Mouse (Mus musculus) lung, embryonic 16.5 days (tissue): ENCODE data around the gene Fktn. TPM values are rescaled to one million over a fixed set of nuclear protein-coding genes. Genes with fewer than 3 reads are reported as not detected.
A peak's percentile ranks its signal among the peaks of the same experiment; 100 is the strongest.
"Not testable (repeated sequence)": the region's sequence is repeated elsewhere in the genome, so short reads cannot be mapped to it uniquely, and the experiment has no call there.

Experiments used
- ATAC-seq: fragments of 200-750 bp; cut with Nextera tagmentation; 2 replicates; pipeline ENCODE4 v1.8.0; 2017; ENCODE audit warnings: low read depth, mild to moderate bottlenecking, moderate library complexity
- H3K27ac ChIP-seq: fragments of 300-500 bp; sonication (generic); 2 replicates; pipeline ENCODE4 v1.5.1; 2014; ENCODE audit warnings: mild to moderate bottlenecking, control low read depth, low read length
- H3K27me3 ChIP-seq: fragments of 300-500 bp; sonication (generic); 2 replicates; pipeline ENCODE4 v1.6.1; 2014; ENCODE audit warnings: low read depth, low read length, mixed read lengths; ENCODE audit not compliant: control insufficient read depth, insufficient read depth
- H3K36me3 ChIP-seq: fragments of 300-500 bp; sonication (generic); 2 replicates; pipeline ENCODE4 v1.6.1; 2014; ENCODE audit warnings: low read length; ENCODE audit not compliant: control insufficient read depth, insufficient read depth
- H3K4me1 ChIP-seq: fragments of 300-500 bp; sonication (generic); replicated peaks from 2 replicates; pipeline ENCODE4 v1.6.1; 2014; ENCODE audit warnings: low read length, mixed read lengths; ENCODE audit not compliant: control insufficient read depth, insufficient read depth
- H3K4me2 ChIP-seq: fragments of 300-500 bp; sonication (generic); 2 replicates; pipeline ENCODE4 v1.6.1; 2014; ENCODE audit warnings: low read depth, low read length, control low read depth
- H3K4me3 ChIP-seq: fragments of 300-500 bp; sonication (generic); 2 replicates; pipeline ENCODE4 v1.5.1; 2014; ENCODE audit warnings: mild to moderate bottlenecking, low read length, control low read depth
- H3K9ac ChIP-seq: fragments of 300-500 bp; sonication (generic); 2 replicates; pipeline ENCODE4 v1.6.1; 2014; ENCODE audit warnings: low read length, control low read depth
- H3K9me3 ChIP-seq: fragments of 300-500 bp; sonication (generic); 2 replicates; pipeline ENCODE4 v1.6.1; 2016; ENCODE audit warnings: low read length; ENCODE audit not compliant: control insufficient read depth
- WGBS: fragments of 180-500 bp; shearing (Covaris S2); extraction: QIAGEN DNeasy Blood & Tissue Kit; methylation state at CpG from one replicate; pipeline ENCODE4 v1.1.7; 2014; 5-methylcytosine and 5-hydroxymethylcytosine counted together
- polyA plus RNA-seq: library from polyadenylated mRNA; unstranded; fragments of >200 nt; fragmentation: Nextera tagmentation; extraction: Ambion mirVana; gene quantifications from 2 replicates; pipeline ENCODE4 v1.2.1, GENCODE M21; 2015

The Fktn gene
- polyA plus RNA-seq, 1 experiment from 2014 or later = 17.1 TPM

- WGBS = 63% methylated on average over 5 of the region's 5 CpGs
- H3K9me3 ChIP-seq = no peaks in the 10 kb centered on the region
- no peak overlapping the region for H3K4me2 ChIP-seq
- no peak overlapping the region for H3K27ac ChIP-seq
- no peaks in the 10 kb centered on the region for H3K27me3 ChIP-seq
- H3K4me3 ChIP-seq = no peak overlapping the region
- no peak overlapping the region for H3K9ac ChIP-seq
- no peaks in the 10 kb centered on the region for H3K4me1 ChIP-seq
- no peaks in the 10 kb centered on the region for H3K36me3 ChIP-seq
- no peak for ATAC-seq
Measured at GRCm38 (mm10) chr4:53786851-53787250, 73.1 kb downstream of the Fktn start.

- H3K9ac ChIP-seq = no peak overlapping the region
- 31% methylated on average over 4 of the region's 4 CpGs for WGBS
- H3K4me3 ChIP-seq = no peak overlapping the region
- no peaks in the 10 kb centered on the region for H3K27me3 ChIP-seq
- no peaks in the 10 kb centered on the region for H3K9me3 ChIP-seq
- no peak overlapping the region for H3K4me2 ChIP-seq
- no peaks in the 10 kb centered on the region for H3K4me1 ChIP-seq
- no peak for ATAC-seq
- H3K36me3 ChIP-seq = no peaks in the 10 kb centered on the region
- no peak overlapping the region for H3K27ac ChIP-seq
Measured at GRCm38 (mm10) chr4:53789346-53789745, 75.5 kb downstream of the Fktn start.

GRCm38 (mm10) chr4:53794257-53794966 lies 80.6 kb downstream of the Fktn start:
- Histone ChIP-seq H3K4me1 (peaks cover 6% of the 10 kb centered on the region), H3K9me3 (no peaks in the 10 kb centered on the region), H3K4me2 (no peak overlapping the region), H3K36me3 (no peaks in the 10 kb centered on the region), H3K9ac (no peak overlapping the region), H3K27ac (no peak overlapping the region), H3K4me3 (no peak overlapping the region), H3K27me3 (no peaks in the 10 kb centered on the region)
- no peak for ATAC-seq
- WGBS = 84% methylated on average over 5 of the region's 5 CpGs

GRCm38 (mm10) chr4:53795086-53795485 lies 81.3 kb downstream of the Fktn start:
- 66% methylated on average over 2 of the region's 2 CpGs for WGBS

DNA sequence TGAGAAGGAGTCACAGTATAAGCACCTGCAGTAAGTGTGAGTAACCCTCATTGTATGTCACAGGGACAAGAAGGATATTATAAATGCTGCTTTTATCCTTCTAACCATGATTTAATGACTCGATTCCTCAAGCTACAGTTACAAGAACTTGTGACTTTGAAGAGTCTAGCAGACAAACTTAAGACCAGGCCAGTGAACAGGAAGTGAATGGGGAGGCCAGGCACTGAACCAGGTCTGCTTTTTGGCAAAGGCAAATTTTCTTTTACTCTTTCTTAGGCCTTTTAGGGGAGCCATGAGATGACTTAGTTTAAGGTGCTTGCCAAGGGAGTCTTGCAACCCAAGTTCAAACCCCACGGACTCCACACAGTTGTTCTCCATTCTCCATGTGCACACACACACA lies 81.9 kb downstream of the Fktn start:
- no peaks in the 10 kb centered on the region for H3K36me3 ChIP-seq
- no peaks in the 10 kb centered on the region for H3K9me3 ChIP-seq
- ATAC-seq = no peak
- WGBS = 76% methylated on average over 2 of the region's 2 CpGs
- H3K4me1 ChIP-seq = peaks cover 9% of the 10 kb centered on the region
- no peak overlapping the region for H3K4me2 ChIP-seq
- no peaks in the 10 kb centered on the region for H3K27me3 ChIP-seq
- no peak overlapping the region for H3K27ac ChIP-seq
- no peak overlapping the region for H3K9ac ChIP-seq
- no peak overlapping the region for H3K4me3 ChIP-seq

More at GRCm38 (mm10) chr4:53795086-53795485, 81.3 kb downstream of the Fktn start:
- Histone ChIP-seq H3K9ac (no peak overlapping the region), H3K9me3 (no peaks in the 10 kb centered on the region), H3K4me3 (no peak overlapping the region), H3K27me3 (no peaks in the 10 kb centered on the region), H3K27ac (no peak overlapping the region), H3K4me1 (peaks cover 9% of the 10 kb centered on the region), H3K36me3 (no peaks in the 10 kb centered on the region), H3K4me2 (no peak overlapping the region)
- ATAC-seq = no peak

GRCm38 (mm10) chr4:53796865-53797772 lies 83.3 kb downstream of the Fktn start:
- no peak for ATAC-seq
- WGBS = 24% methylated on average over 18 of the region's 18 CpGs
- Histone ChIP-seq H3K27me3 (no peaks in the 10 kb centered on the region), H3K4me3 (no peak overlapping the region), H3K4me1 (peaks cover 9% of the 10 kb centered on the region), H3K36me3 (no peaks in the 10 kb centered on the region), H3K9ac (no peak overlapping the region), H3K27ac (no peak overlapping the region), H3K4me2 (no peak overlapping the region), H3K9me3 (no peaks in the 10 kb centered on the region)

DNA sequence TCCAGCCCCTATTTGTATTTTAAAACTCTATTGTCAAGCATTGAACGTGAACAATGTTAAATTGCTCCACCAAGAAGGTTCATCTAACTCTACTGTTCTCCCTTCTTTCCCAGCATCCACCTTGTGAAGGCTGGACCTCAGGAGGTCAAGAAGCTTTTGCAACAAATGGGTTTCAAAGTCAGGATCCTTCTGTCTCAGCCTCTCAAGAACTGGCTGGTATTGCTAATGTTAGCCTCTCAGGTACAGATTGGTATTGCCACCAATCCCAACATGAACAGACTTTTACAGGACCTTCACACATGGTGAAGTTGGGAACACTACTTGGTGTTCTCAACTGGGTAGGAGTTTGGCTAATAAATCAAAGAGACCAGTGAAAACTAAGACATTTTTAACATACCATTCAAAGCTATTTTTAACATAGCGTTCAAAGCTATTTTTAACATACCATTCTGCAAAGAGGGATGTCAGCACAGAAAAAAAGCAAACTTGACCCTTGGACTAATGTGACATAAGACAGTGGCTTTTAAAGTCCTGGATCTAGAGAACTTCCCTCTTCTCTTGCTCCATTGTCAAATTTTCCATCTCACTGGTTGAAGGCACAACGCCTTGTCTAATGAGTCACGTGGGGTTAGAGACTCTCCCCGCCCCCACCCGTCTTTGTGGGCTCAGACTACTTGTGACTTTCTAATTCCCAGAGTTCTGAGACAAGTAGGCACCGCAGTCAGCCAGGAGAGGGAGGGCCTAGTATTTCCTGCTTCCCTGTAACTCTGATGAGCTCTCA lies 85.3 kb downstream of the Fktn start:
- 38% methylated on average over 7 of the region's 7 CpGs for WGBS
- H3K4me3 ChIP-seq = no peak overlapping the region
- no peak overlapping the region for H3K9ac ChIP-seq
- no peaks in the 10 kb centered on the region for H3K36me3 ChIP-seq
- H3K27ac ChIP-seq = 0 out of 2 replicates have a peak overlapping the region, but pooled peaks have one; percentile 45
- no peak overlapping the region for H3K4me2 ChIP-seq
- H3K4me1 ChIP-seq = peaks cover 9% of the 10 kb centered on the region
- H3K27me3 ChIP-seq = no peaks in the 10 kb centered on the region
- H3K9me3 ChIP-seq = no peaks in the 10 kb centered on the region
- ATAC-seq = peak; percentile 78

DNA sequence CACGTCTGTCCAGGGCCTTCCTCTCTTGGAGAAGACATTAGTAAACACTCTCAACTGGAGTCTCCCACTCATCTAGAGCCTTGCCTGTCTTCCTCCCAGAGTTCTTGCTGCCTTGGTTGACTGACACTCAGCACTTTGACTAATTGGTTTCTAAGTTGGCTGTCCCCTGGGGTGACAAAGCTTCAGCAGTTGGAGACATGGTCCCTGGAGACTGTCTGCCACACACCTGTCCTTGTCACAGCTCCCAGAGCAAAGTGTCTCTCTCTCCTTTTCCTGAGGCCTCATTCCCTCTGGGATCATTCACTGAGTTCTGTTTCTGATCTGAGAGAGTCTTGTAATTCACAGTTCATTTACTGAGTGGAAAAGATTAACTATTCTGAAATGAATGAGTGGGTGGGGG lies 86.0 kb downstream of the Fktn start:
- no peak overlapping the region for H3K9ac ChIP-seq
- 0 out of 2 replicates have a peak, but pooled peaks have one; percentile 2 for ATAC-seq

GRCm38 (mm10) chr4:53803674-53804073 lies 89.9 kb downstream of the Fktn start:
- 85% methylated on average over 8 of the region's 8 CpGs for WGBS

More for the DNA sequence above, 86.0 kb downstream of the Fktn start:
- peaks cover 9% of the 10 kb centered on the region for H3K4me1 ChIP-seq
- WGBS = 27% methylated on average over 1 of the region's 1 CpGs
- H3K36me3 ChIP-seq = no peaks in the 10 kb centered on the region
- H3K27ac ChIP-seq = peak overlapping the region; percentile 32
- H3K27me3 ChIP-seq = no peaks in the 10 kb centered on the region
- H3K4me3 ChIP-seq = no peak overlapping the region
- no peak overlapping the region for H3K4me2 ChIP-seq
- peaks cover 2% of the 10 kb centered on the region; the same call in 1 of the 2 replicates for H3K9me3 ChIP-seq

More at GRCm38 (mm10) chr4:53803674-53804073, 89.9 kb downstream of the Fktn start:
- not testable (repeated sequence) for H3K4me1 ChIP-seq, H3K4me2 ChIP-seq, H3K4me3 ChIP-seq, H3K27ac ChIP-seq, H3K36me3 ChIP-seq, H3K27me3 ChIP-seq, ATAC-seq, H3K9me3 ChIP-seq, H3K9ac ChIP-seq
